Mouse (Mus musculus) cerebellum, adult 11 months (tissue): ENCODE results near the gene Gm12185.
"Not testable (repeated sequence)": the region's sequence is repeated elsewhere in the genome, so short reads cannot be mapped to it uniquely, and the experiment has no call there.

Experiments
- DNase-seq: peaks from one replicate; pipeline ENCODE4 v3.0.0; 2022

Gm12185 gene

DNA sequence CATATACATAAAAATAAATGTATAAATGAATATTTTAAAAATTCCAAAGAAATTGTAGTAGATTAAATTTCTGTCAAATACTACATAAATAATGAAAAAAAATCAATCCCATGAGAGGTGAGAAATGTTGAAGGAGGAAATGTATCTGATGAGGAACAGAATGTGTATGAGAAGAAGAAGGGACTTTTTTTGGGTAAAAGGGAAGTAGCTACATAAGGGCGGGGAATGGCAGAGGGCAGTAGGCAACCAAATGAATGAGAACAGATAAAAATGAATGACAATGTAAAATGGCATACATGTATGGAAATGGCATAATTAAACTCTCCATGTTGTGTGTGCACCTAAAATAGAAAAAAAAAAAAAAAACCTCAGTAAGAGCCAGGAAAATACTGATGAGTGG lies 78.4 kb downstream of the Gm12185 start:
- no peak for DNase-seq

DNA sequence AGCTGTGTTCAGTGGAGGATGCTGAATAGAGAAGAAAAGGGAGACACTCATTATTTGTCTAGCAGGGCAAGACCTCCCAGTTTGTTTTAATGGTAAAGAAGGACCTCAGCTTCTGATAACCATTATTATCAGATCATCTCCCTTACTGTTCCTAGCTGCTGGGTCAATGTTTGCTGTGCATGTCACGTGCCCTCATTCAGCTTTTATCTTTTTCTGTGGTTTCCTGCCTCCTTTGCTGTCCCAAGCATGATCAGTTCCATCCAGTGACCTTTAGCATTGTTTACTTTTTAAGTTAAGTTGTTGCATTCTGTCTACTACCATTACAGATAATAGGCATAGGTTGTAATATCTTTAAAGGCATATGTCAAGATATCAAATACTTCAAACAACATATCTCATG lies 83.6 kb downstream of the Gm12185 start:
- DNase-seq: no peak

- no peak for DNase-seq
Observed at GRCm38 (mm10) chr11:48902021-48902420, 90.0 kb downstream of the Gm12185 start, which contains the start of gene Gm5431. Gene Gm5431 (minus strand): TSS chr11:48902214.

- not testable (repeated sequence) for DNase-seq
Observed at GRCm38 (mm10) chr11:48901567-48901930, 90.5 kb downstream of the Gm12185 start.

- DNase-seq: not testable (repeated sequence)
Observed at GRCm38 (mm10) chr11:48900654-48901566, 91.1 kb downstream of the Gm12185 start.

- no peak for DNase-seq
Observed at GRCm38 (mm10) chr11:48898812-48899431, 93.1 kb downstream of the Gm12185 start.

DNA sequence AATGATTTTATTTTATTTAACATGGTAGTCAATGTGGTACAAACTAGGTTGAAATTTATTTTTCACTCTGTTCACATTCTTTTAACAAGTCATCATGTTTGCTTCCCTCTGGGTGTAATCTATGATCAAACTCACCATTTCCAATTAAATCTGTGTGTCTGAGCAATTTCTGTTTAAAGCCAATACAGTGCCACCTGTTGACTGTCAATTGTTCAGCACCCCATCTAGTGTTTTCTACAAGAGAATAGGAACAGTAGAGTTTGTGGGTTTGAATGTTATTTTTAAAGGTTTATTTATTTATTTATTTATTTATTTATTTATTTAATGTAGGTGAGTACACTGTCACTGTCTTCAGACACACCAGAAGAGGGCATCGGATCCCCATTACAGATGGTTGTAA lies 115.3 kb downstream of the Gm12185 start:
- no peak for DNase-seq

DNA sequence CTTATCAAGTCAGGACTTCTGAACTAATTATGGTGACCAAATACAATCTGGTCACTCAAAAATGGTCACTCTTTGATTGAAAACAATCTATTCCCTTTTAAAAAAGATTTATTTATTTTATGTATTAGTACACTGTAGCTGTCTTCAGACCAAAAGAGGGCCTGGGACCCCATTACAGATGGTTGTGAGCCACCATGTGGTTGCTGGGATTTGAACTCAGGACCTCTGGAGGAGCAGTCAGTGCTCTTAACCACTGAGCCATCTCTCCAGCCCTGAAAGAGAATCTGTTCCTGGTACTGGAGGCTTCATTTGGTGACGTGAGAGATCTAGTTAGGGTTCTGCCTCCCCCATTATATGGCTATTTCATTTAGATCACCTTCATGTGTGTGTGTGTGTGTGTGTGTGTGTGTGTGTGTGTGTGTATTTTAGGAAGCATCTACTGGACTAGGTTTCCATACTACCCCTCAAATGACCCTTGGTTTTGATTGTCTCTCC lies 116.6 kb downstream of the Gm12185 start:
- not testable (repeated sequence) for DNase-seq

GRCm38 (mm10) chr11:48874465-48874864 lies 117.6 kb downstream of the Gm12185 start:
- no peak for DNase-seq

- DNase-seq: no peak
Observed at GRCm38 (mm10) chr11:48873591-48874290, 118.3 kb downstream of the Gm12185 start.

DNA sequence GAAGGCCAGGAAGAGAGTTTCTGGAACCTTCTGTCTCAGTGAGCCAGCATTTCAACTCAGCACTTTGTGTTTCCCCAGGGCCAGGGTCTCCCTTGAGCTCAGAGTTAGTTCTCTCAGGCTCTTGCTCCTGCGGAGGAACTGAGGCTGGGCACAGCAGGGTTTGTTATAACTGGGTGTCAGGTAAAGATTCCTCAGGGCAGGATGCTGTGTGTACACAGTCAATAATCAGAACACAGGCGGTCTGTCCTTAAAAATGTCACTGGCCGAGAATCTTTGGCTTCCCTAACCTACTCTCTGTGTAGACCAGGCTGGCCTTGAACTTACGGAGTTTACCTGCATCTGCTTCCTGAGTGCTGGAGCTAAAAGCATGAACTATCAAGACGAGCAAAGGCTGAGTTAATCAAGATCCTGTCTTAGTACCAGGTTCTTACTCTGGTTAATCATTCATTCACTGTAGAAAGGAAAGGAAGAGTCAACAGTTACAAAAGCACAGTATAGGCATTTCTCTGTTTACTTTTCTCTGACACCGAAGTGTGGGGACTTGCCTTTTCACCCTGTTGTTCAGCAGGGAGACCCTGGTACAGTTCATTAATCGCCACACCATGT lies 119.2 kb downstream of the Gm12185 start:
- DNase-seq: no peak

DNA sequence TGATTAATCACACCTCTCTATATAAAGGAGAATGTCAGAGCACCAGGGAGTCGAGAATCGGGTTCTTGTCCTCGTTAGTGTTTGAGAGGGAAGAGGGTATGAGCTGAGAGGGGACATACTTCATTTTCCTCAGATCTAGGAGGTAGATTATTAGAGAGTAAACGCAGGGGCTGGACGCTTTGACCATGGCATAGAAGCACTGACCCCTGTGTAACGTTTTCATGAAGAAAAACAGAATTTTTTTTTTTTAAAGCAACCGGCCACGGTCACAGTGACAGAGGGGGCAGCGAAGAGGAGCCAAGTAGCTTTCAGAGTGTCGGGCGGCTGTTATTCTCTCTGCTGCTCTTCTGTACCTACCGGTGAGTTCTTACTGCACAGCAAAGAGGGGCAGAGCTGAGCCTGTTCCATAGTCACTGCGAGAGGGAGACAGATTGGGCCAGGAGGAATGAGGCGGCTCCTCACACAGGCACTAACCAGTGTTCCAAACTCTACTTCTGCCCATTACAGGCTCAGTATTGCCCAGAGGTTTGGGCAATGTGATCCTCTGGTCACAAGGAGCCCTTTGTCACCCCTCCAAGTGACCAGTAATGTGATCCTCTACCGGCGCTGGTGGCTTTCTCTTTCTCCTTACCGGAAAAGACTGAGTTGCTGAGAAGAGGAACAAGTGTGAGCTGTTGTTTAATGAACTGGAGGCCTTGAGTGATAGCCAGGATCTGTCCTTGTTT lies 120.0 kb downstream of the Gm12185 start:
- DNase-seq: no peak

- DNase-seq: no peak
Observed at GRCm38 (mm10) chr11:48871201-48871772, 120.7 kb downstream of the Gm12185 start, which contains the start of gene Irgm1. Gene Irgm1 (minus strand): TSS chr11:48871683.

- DNase-seq: no peak
Observed at GRCm38 (mm10) chr11:48870781-48871180, 121.2 kb downstream of the Gm12185 start.

DNA sequence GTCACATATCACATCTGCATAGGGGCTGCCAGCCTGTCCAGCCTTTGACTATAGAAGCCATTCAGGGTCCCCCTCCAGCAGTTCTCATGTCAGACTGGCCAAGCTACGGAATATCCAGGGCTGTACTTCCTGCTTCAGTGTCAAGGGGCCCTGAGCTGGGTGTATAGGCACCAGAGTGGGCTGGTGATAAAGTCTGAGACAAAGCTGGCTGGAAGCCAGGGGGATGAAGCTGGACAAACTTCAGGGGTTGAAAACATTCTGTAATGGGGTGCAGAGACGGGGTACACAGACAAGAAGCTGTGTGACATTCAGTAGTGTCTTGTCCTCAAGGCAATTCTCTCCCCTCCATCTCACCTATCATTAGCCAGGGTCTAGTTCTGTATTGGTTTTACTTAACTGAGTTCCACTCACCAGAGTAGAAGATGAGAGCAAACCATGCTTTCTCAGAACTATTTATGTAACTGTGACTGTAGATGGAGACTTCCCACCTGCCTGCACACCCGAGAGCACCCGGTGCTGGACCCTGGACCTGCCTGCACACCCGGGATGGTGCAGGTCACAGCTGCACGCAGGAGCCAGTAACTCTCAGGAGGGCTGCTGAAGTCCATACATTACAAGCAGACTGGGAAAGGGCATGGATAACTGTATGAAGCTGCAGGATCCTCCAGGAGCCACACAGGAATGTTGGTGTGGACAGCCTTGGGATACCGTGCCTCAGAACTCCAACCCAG lies 122.5 kb downstream of the Gm12185 start:
- no peak for DNase-seq

DNA sequence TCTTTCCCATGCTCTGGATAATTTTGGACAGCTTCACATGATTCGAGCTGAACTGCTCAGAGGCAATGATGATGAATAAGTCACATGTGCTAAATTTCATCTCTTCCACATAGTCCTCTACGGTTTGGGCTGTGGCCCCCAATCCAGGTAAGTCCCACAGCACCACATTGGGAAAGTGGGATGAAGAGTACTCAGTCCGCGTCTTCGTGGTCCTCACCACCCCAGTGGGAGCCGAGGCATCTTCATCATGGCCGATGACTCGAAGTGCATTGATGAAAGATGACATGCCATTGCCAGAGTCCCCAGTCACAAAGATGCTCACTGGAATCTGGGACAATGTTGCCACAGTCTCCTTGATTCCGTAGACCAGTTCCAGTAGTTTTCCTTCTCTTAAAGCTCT lies 125.5 kb downstream of the Gm12185 start:
- DNase-seq: no peak

DNA sequence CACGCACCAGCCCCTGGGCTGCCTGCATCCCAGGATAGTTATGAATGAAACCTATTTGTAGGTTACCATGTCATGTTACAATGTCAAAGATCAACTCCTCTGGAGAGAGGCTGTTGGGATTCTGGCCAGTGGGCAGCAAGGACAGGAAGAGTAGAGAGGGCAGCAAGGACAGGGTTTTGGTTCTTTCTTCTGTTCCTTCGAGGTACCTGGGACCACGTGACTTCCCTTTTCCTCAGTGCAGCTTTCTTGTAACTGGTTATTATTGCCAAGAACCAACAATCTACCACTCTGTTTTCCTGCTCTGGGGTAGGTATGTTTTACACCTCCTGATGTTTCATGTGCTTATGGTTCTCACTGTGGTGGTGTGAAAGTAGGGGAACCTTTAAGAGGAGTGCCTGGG lies 128.2 kb downstream of the Gm12185 start:
- no peak for DNase-seq

DNA sequence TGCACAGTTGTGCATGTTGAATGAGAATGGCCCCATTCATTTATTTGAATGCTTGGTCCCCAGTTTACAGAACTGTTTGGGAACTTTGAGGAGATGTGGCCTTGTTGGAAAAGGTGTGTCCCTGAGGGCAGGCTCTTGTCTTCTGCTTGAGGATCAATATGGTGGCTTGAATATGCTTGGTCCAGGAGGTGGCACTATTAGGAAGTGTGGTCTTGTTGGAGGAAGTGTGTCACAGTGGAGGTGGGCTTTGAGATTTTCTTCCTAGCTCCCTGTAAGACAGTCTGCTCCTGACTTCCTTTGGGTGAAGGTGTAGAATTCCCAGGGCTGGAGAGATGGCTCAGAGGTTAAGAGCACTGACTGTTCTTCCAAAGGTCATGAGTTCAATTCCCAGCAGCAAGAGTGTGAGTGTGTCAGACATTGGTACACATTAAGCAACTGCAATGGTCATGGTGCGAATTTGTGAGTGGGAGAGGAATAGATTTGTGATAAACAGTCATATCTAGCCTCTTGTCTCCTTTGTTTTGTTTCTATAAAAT lies 129.2 kb downstream of the Gm12185 start:
- no peak for DNase-seq

DNA sequence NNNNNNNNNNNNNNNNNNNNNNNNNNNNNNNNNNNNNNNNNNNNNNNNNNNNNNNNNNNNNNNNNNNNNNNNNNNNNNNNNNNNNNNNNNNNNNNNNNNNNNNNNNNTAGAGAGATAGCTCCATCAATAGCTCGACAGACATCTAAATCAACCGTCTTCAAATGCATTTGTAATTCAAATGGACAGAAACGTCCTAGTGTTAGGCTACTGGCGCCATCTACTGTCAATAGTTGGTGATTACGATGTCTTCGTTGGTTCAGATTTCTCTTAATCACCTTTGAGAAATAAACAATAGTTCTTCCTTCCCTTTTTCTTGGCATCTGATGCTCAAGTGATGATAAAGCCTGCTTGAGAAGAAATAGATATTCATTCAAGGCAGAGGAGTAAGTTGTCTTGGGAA lies 133.0 kb downstream of the Gm12185 start:
- no peak for DNase-seq
